Mouse (Mus musculus) hematopoietic stem cell, adult 5-6 weeks (primary cell): Measurements from ENCODE around the gene Lzic. TPM values are rescaled to one million over a fixed set of nuclear protein-coding genes. Genes with fewer than 3 reads are reported as not detected.

Experiments
- total RNA-seq: library from RNA; stranded (forward); fragments of 172-1452, 232-1000 nt; gene quantifications from 2 replicates; pipeline ENCODE4 v1.2.3, GENCODE M21; 2017

Gene Lzic
- total RNA-seq, 1 experiment from 2014 or later: 72.9 TPM

Other genes with a start within 250 kb of the Lzic start
- gene Kif1b, start 177.5 kb upstream of the Lzic start, total RNA-seq: 12.0 and 14.1 TPM in 2 replicates
- 37.1 and 43.7 TPM in 2 replicates for gene Ube4b, start 58.5 kb upstream of the Lzic start, total RNA-seq
- gene Rbp7, start 30.3 kb upstream of the Lzic start, total RNA-seq: not detected in 2 replicates
- gene Tmem274, start 7.9 kb upstream of the Lzic start, total RNA-seq: not detected in 2 replicates
- 10.4 and 14.1 TPM in 2 replicates for gene Nmnat1, start within 50 bp of the Lzic start, total RNA-seq
- gene Ctnnbip1, start 33.0 kb downstream of the Lzic start, total RNA-seq: 9.6 and 9.7 TPM in 2 replicates
- gene Clstn1, start 101.2 kb downstream of the Lzic start, total RNA-seq: 12.7 and 15.2 TPM in 2 replicates
- gene Pik3cd, start 217.3 kb downstream of the Lzic start, total RNA-seq: 51.1 and 56.9 TPM in 2 replicates